ENCODE assay signal across 17 mouse cellular contexts in genomic region chr7:129651781-129652180, GRCm38 (mm10).
DNase-seq lines count a peak whose midpoint lies in the region; ATAC-seq lines count a peak whose summit lies in the region.
"Had no signal": no experiment of that assay in that cellular context is flagged by ENCODE, and none has a peak within 500 bp of the region (broad histone marks: within the 10 kb centered on the region; RNA-seq: fewer than 3 reads in every experiment).

No protein-coding gene starts in this region.

- H3K4me1 ChIP-seq in hindbrain, embryonic 10.5 days (replicated peaks): peaks cover 55% of the 10 kb centered on the region
- H3K4me1 ChIP-seq in hindbrain, embryonic 14.5 days (replicated peaks; ENCODE audit: control insufficient read depth, insufficient read depth, low read length): peaks cover 17% of the 10 kb centered on the region; the same call in 1 of the 2 replicates
- H3K4me1 ChIP-seq: heart, embryonic 12.5 days had no signal

- no peak overlapping the region for H3K4me2 ChIP-seq in hindbrain, embryonic 14.5 days (replicated peaks)
- H3K4me2 ChIP-seq: heart, embryonic 12.5 days; kidney, embryonic 15.5 days; liver, embryonic 11.5 days had no signal

- no peak for DNase-seq in hindbrain, embryonic 10.5 days (ENCODE audit: low spot score)
- DNase-seq in hindbrain, embryonic 14.5 days (ENCODE audit: low spot score): no peak
- peak; percentile 26 for DNase-seq in testis, postnatal 14 days (ENCODE audit: low spot score)
- no peak for DNase-seq in testis, postnatal 10 days (ENCODE audit: low spot score)
- DNase-seq in gonadal fat pad, adult 2 months (ENCODE audit: low read depth): peak; percentile 69
- peak; percentile 45 for DNase-seq in urinary bladder, postnatal 25 days (ENCODE audit: low spot score)
- no peak for DNase-seq in gastrocnemius, postnatal 10 days
- DNase-seq in adrenal gland, adult 18-20 months (ENCODE audit: low spot score in 2 of 2): no peak
- DNase-seq: cerebellum, adult 2 months; right cerebral cortex, adult 18-20 months; spleen, adult 18-20 months; thymus, adult 18-20 months had no signal

- H3K9ac ChIP-seq in hindbrain, embryonic 14.5 days: no peak overlapping the region
- H3K9ac ChIP-seq: heart, embryonic 12.5 days; kidney, embryonic 15.5 days had no signal

- H3K36me3 ChIP-seq in hindbrain, embryonic 10.5 days: no peaks in the 10 kb centered on the region
- no peaks in the 10 kb centered on the region for H3K36me3 ChIP-seq in hindbrain, embryonic 14.5 days (replicated peaks; ENCODE audit: control insufficient read depth, insufficient read depth)
- H3K36me3 ChIP-seq: forebrain, embryonic 10.5 days; heart, embryonic 12.5 days; kidney, embryonic 15.5 days had no signal

- no peaks in the 10 kb centered on the region for H3K9me3 ChIP-seq in hindbrain, embryonic 10.5 days
- H3K9me3 ChIP-seq in hindbrain, embryonic 14.5 days (ENCODE audit: control insufficient read depth, low read length): no peaks in the 10 kb centered on the region
- H3K9me3 ChIP-seq: forebrain, embryonic 10.5 days; heart, embryonic 12.5 days; kidney, embryonic 15.5 days had no signal

- peak overlapping the region; percentile 24; the same call in 1 of the 2 replicates for H3K27ac ChIP-seq in hindbrain, embryonic 10.5 days
- H3K27ac ChIP-seq in hindbrain, embryonic 14.5 days: no peak overlapping the region
- H3K27ac ChIP-seq: forebrain, embryonic 10.5 days; kidney, embryonic 15.5 days had no signal

- 59% methylated on average over 7 of the region's 7 CpGs for WGBS in hindbrain, embryonic 10.5 days
- 46% methylated on average over 7 of the region's 7 CpGs for WGBS in hindbrain, embryonic 14.5 days

- ATAC-seq in hindbrain, embryonic 14.5 days (ENCODE audit: low FRiP score): no peak
- ATAC-seq: hindbrain, embryonic 16.5 days had no signal

- H3K4me3 ChIP-seq in hindbrain, embryonic 10.5 days: no peak overlapping the region
- H3K4me3 ChIP-seq in hindbrain, embryonic 14.5 days (replicated peaks; ENCODE audit: low read length): no peak overlapping the region
- H3K4me3 ChIP-seq: forebrain, embryonic 10.5 days; heart, embryonic 12.5 days; kidney, embryonic 15.5 days had no signal

- peaks cover 55% of the 10 kb centered on the region for H3K27me3 ChIP-seq in hindbrain, embryonic 10.5 days (ENCODE audit: insufficient read depth, poor library complexity, severe bottlenecking)
- no peaks in the 10 kb centered on the region for H3K27me3 ChIP-seq in hindbrain, embryonic 14.5 days (ENCODE audit: control insufficient read depth, insufficient read depth, low read length)
- H3K27me3 ChIP-seq: kidney, embryonic 15.5 days had no signal

Comparison
In these comparisons a context has a peak if more than half of its experiments do, and no peak if none do; other contexts are left out.
1. DNase-seq: peak in testis, postnatal 14 days (single experiment), gonadal fat pad, adult 2 months (single experiment) and urinary bladder, postnatal 25 days (single experiment); none in hindbrain, embryonic 10.5 days (single experiment), hindbrain, embryonic 14.5 days (single experiment), testis, postnatal 10 days (single experiment), gastrocnemius, postnatal 10 days (single experiment) and adrenal gland, adult 18-20 months (0 of 2).